Mouse (Mus musculus) activated CD4-positive, CD25-positive, alpha-beta regulatory T cell, adult 4 months (primary cell): ENCODE measurements around the gene Tat. TPM values are rescaled to one million over a fixed set of nuclear protein-coding genes. Genes with fewer than 3 reads are reported as not detected.
A peak's percentile ranks its signal among the peaks of the same experiment; 100 is the strongest.

Source experiments
- ATAC-seq: one replicate; pipeline ENCODE4 v1.8.0; 2017
- polyA plus RNA-seq, 2 experiments: library from polyadenylated mRNA; unstranded; fragments of 100-300 nt; shearing (Covaris generic); gene quantifications; one replicate each; pipeline ENCODE4 v1.2.1; 2017

The Tat gene
- not detected for polyA plus RNA-seq

DNA sequence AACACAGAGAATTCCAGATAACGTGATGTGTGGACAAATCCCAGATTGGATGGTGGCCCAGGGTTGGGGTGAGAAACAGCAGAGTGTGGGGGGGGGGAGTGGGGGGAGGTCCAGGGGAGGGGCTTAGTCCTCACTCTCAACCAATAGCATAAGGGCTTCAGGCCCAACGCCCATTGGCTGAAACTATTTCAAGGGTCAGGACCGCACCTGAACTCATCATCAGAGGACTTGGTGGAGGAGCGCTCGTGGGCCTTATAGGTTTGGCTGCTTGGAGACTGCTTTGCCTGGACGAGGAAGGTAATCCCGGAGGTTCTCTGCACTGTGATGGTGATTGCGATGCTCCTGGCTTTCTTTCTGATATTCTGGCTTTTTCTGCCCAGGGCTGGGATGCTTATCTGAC, at the start of gene Tat:
Gene Tat, plus strand, starts transcription at position 214 of the 400 bp plus-strand sequence.
- no peak for ATAC-seq

DNA sequence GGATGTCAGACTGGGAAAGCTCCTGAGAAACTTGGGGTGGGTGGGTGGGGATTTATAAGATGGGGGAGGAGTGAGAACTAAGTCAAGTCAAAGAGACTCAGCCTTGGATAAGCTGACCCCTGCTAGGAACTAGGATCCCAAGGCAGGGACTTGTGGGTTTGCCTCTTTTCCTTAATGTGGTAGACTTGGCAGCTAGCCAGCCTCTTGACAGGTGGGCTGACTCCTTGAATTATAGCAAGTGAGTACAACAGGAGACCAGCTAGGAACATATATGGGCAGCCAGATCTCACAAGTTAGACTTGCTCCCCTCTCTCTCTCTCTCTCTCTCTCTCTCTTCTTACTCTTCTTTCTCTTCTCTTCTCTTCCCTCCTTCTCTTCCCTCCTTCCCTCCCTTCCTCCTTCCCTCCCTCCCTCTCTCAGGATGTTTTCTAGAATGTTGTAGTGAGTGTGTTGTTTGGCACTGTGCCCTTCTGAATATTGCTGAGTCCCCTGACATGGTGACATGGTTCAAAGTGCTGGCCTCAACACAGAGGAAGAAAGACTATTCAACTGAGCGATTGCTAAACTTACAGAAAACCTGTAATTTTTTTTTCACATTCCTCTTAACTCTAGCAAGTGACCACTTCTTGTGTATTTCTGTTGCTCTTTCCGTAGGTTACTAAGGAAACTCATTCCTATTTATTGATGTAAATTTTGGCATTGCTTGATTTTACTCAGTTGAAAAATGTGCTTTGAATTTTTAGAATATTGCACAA, 48.5 kb upstream of the Tat start:
- no peak for ATAC-seq

DNA sequence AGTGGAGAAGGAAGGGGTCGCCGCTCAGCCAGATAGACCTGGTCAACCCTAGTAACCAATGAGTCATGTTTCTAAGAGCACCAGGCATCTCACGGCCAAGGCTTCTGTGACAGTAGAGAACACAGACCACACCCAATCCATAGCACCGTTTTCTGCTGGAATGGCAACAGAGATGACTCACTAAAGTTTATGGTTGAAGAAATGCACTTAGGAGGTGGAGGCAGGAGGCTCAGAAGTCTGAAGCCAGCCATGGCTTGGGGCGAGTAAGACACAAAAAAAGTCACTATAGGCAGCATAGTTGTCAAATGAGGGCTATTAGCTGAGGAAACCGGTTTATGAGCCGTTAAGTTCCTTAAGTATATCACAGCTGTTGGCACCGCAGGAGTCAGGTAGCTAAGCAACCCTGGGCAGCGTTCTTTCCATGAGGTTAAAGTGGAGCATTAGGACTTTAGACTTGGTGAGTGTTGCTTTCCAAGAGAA, 45.0 kb upstream of the Tat start:
- no peak for ATAC-seq

DNA sequence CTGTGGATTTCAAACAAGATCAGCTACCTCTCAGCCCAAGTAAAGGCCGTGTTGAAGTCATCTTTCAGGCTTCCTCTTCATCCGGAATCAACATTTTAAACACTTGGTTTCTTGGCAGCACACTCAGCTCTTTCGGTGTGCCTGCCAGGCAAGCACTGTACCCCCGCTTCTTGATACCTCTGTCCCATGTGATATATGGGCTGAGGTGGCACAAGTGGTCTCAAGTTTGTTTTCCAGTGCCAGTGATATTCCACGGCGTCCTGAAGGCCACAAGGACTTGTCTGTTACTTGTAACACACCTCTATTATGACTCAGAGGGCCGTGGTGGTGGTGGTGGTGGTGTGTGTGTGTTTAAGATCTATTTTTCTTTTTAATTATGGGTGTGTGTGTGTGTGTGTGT, 44.5 kb upstream of the Tat start:
- no peak for ATAC-seq

DNA sequence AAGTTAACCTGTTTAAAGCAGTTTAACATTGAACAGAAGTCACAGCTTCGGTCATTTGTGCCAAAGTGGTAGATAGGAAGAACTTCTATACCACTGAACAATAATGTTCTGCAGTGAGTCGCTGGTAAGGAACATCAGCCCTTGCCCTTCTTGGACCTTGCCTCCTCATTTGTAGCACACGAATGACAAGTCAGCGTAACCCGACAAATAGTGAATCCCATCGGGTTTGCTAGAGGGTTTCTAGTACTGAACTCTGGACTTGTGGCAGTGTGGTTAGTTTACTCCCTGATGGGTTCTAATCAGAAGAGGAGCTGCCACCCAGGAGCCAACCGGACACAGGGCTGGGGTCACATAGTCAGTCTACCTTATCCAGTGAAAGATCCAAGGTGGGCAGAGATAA, 44.0 kb upstream of the Tat start:
- ATAC-seq, result no peak

DNA sequence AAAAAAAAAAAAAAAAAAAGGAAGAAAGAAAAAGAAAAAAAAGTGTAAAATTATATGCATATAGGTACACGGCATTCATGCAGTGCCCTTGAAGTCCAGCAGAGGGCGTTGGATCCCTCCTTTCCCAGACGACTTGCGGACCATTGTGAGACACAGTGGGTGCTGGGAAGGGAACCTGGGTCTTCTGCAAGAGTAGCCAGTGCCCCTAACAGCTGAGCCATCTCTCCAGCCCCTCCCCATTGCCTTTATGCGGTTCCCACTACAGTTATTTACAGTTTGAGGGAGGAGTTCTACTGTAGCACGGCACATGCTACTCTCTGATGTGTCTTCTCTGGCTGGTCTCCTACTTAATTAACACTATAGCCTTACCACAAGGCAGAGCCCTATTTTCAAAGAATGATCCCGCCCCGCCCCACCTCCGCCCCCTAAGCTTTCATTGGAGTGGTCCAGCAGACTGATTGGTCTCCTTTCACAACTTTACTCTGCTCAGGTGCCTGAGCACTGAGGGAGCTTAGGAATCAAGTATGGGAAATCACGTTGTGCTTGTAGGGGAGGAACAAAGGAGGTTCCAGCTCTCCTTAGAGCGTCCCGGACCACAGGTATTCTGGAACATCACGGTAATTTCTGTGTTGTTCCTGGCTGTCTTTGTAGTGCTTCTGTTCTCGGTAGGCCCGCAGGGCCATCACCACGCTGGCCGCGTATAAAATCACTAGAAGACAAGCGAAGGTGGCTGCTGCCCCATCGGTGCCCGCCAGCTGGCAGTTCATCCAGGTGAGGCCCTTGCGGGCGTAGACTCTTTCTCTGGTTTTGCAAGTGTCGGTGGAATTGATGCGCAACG, 42.6 kb upstream of the Tat start:
- no peak for ATAC-seq

DNA sequence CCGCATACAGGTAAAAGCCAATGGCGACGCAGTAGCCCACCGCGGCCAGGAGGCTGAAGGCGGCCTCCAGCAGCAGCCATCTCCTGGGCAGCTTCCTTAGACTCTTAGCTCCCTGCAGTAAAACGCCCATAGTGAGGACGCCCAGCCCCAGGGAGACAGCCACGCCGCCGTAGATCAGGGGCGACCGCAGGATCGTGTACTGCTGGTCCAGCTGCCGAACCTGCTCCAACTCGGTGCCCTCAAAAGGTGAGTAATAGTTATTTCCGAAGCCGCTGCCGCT, 42.0 kb upstream of the Tat start:
- no peak for ATAC-seq

DNA sequence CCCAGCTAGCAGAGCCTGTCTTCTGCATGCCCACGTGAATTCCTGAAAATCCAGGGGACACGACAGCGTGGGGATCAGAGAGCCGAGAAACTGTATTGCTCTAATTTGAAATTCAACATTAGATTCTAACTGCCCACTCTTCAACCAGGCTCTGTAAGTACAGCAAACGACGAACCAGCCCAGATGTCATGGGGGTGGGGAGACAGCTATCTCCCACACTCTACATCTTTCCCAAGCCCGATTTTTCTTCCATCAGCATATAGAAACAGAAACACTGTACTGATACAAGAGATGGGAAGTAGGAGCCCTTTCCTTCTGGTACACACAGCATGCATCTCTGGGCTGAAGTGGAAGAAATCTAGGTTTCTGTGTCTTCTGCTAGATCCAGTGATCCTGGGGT, 38.1 kb upstream of the Tat start:
- ATAC-seq, result no peak

DNA sequence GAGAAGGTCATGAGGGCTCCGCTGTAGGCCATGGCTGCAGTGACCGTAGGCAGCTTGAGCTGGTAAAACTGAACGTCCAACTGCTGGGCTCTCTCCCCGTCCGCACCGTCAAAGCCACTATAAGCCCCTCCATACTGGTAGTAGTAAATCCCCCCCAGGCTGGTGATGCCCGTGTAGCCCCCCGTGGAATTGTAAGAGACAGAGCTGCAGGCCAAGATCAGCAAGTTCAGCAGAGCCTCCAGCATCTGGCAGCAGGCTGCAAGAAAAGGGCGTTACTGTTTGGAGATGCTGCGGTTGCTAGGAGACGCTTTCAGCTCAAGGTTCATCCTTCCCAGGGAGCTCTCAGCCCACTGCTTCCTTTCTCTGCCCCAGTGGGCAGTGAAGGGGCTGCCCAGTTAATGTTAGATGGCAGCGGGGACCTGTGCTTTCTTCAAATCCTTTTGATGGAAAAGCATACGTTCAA, 35.7 kb upstream of the Tat start:
- no peak for ATAC-seq

DNA sequence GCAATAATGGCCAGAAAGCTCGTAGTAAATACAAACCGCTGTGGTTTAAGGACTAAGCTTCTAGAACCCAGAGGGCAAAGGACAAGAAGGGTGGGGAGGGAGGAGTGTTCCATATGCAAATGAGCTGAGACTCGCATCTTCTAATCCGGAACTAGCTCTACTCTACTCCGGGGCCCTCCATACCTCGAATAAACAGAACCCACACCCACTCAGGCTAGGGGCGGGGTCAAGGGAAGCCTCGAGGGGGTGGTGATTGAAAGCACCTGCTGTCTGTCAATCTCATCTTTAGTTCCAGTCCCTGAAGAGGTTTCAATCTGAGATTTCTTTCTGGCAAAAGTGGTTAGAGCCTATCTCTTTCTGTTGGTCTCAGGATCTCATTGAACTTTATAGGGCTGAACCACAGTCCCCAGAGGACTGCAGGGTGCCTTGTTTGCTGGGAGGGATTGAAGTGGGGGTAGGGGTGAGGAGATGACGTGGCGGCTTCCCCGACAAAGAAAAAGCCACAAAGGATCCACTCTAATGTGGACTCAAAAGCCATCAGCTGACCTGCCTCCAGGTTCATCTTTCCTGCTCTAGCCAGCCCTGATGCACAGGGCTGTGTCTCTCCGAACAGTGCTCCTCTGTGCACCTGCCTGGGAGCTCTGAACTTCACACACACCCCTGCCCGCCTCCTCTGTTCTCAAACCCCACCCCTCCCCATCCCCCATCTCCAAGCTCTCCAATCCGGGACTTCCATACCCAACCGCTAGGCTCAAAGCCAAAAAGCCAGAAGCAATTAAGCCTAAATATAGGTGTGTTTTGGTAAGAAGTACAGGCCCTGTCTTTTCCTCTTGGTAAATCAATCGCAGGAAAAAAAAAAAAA, 32.8 kb upstream of the Tat start:
- ATAC-seq, result peak; percentile 85

DNA sequence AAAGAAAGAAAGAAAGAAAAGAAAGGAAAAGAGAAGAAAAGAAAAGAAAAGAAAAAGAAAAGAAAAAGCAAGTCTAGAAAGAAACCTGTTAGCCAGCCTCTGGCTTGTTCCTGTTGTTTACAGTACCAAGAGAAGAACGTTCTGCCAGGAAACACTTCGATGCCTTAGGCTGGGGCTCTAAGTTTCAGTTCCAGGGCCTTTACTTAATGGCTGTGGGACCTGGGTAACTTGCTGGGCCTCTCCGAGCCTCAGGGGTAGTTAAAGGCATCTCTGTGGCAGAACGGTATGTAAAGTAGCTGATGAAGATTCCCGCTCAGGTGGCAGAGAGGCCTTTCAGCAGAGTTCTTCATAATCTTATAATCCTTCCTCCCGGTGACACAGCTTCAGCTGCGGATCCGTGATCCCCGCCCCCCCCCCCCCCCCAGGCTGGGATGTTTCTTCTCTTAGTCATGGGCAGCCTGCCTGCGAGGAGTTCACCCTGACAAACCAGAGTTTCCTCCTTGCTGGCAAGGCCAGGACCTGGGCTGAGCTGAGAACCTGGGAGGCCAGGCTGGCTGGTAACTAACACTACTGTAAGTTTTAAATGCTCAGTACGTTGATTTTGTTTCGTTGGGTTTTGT, 32.1 kb upstream of the Tat start:
- ATAC-seq, result no peak

DNA sequence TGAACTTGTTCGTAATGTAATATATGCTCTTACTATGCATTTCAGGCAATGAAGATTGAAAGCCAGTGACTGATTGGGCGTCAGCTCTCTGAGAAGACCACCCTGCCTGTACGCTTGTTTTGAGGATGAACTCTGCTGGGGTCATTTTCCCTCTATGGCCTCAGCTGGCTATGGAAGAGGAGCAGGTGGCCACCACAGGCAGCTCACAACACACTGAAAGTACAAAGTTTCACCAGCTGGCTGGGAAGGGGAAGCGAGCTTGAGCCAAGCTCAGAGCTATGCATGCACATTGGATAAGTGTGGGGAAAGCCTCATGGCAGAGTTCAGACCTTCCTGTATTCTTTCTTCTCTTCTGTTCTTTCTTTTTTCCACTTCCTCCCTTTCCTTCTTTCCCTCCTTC, 31.1 kb upstream of the Tat start:
- ATAC-seq, result no peak

DNA sequence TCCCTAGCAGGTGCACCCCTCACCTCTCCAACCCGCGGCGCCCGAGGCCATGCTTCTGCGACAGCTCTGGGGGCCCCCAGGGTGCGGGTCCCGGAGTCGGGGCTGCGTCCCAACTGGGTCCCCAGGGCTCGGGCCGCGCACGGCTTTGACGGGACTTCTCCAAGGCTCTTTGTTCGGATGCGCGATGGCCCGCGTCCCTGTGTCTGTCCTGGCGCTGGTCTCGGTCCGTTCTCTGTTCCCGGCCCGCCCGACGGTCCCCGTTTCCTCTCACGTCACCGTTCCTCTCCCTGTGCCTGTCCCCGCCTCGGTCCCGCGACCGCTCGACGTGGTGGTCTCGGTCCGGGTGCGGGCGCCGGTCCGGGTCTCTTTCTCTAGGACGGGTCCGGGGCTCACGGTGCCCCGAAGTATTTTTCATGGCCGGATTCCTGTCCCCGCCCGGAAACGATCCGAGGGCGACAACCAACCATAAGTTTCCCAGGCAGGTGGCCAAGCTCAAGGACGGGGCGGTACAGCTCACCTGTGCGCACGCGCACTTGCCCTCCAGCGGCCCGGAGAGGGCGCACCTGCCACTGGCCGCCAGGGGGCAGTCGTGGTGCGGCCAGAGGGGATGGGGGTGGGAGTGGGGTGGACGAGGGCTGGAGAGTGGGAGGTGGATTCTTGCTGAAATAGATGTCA, 28.4 kb upstream of the Tat start, which contains the start of gene Marveld3:
Gene Marveld3, minus strand, starts transcription at position 511 of the 675 bp plus-strand sequence.
- no peak for ATAC-seq

DNA sequence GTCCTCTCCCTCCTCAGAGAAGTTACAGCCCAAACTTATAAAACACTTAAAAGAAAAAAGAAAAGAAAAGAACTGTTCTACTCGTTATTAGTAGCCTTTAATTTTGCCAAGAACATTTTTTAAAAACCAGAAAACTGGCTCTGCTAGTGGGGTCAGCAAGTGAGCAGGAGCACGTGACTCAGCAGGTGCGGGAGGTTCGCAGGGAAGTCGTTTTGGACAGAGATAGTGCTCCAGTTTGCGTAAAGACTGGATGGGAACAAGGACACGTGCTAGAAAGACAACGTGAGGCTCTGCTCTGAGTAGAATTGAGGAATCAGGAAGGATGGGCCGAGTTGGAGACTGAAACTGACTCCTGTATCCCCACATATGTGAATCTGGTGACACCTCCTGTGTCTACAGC, 27.3 kb upstream of the Tat start:
- ATAC-seq, result no peak

DNA sequence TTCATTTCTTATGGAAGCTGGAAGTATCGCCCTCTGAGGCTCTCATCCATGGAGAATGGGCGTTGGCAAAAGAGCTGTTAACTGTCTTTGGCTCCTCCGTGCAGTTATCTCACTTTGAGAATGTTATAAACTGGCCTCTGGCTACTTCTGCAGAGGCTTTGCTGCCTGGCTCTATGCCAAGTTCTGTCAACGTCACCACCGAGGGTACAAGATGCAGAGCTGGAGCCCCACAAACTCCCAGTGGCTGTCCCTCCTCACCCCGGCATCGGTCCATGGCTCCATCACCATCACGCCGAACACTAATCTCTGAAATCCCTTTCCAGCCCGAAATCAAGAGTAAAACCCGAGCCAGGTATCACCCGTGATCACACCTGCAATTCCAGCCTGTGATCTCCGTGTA, 26.8 kb upstream of the Tat start:
- no peak for ATAC-seq

DNA sequence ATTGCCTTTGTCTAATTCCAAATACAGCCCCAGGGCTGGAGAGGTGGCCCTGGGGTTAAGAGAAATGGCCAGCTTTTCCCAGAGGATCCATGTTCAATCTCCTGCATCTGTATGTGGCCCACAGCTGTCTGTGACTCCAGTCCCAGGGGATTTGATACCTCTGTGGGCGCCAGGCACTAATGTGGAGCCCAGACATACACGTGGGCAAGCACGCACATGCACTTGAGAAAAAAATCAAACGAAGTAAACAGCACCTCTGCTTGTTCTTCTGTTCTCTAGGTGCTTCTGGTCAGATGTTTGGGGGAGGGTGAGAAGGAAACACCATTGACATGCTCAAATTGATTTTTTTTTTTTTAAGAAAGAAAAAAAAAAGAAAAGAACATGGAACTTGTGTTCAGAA, 26.1 kb upstream of the Tat start:
- ATAC-seq, result no peak

DNA sequence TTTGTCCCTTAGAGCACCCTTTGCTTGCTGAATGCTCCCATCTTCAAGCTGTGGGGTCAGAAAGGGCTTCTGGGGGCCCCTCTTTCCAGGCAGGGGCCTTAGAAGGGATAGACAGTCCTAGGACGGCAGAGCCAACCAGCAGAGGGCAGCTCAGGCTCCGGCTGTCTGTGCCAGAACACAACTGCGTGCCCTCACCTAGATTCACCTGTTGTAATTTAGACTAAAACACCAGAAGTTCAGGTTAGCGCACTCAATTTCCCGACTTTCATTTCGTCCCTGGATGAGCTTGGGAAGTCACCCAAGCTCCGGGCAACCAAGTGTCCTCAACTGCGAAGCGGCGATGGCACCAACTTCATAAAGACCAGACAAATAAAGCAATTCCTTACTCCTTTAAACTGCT, 21.4 kb upstream of the Tat start:
- ATAC-seq, result no peak

DNA sequence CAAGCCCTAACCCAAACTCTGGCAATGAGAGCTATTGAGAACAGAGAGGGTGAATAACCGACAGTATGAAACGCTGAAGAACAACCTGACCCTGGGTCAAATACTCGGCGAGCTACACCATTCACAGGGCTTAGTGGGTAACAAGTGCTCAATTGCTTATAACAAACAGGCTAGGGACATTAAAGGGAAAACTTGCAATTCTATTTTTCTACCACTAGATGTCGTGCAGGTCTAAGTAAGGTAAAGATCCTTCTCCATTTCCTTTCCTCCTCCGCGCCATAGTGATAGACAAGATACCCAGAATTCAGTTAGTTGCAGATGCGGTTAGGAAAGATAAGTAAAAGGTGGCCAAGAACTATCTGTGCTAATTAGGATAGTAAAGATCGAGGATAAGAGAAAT, 19.9 kb upstream of the Tat start:
- peak; percentile 28 for ATAC-seq

DNA sequence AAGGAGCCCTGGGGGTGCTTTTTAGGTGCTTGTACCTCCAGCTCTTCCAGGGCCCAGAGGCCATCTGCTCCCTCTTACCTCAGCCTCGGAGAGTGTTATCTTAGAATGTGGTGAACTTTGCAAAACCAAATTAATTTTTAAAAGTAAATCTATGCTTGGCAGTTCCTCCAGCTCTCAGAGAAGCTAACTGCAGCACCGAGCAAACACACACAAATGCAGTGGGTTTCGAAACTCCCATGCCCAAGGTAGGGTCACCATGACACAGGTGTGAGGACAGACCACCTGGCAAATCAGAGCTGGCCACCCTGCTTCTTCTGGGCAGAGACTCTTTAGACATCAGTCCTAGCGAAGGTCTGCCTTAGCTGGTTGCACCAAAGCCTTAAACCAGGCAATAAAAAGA, 17.3 kb upstream of the Tat start:
- ATAC-seq, result no peak

DNA sequence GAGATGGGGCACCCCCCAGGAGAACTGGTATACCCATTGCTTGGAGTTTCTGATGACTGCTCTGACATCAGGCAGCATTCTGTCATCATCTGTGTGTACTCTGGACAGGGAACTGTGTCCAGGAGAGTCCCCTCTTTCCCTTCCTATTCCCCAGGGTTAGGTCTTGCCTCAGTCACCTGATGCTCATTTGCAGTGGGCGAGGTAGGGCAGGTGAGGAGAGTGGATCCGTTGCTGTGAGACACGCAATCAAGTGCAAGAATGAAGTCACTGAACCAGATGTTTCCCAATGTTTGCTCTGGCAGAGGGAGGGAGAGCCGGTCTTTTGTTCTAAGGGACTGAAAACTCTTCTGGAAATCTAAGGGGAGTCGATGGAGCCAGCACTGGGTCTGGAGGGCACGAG, 10.9 kb upstream of the Tat start:
- no peak for ATAC-seq

DNA sequence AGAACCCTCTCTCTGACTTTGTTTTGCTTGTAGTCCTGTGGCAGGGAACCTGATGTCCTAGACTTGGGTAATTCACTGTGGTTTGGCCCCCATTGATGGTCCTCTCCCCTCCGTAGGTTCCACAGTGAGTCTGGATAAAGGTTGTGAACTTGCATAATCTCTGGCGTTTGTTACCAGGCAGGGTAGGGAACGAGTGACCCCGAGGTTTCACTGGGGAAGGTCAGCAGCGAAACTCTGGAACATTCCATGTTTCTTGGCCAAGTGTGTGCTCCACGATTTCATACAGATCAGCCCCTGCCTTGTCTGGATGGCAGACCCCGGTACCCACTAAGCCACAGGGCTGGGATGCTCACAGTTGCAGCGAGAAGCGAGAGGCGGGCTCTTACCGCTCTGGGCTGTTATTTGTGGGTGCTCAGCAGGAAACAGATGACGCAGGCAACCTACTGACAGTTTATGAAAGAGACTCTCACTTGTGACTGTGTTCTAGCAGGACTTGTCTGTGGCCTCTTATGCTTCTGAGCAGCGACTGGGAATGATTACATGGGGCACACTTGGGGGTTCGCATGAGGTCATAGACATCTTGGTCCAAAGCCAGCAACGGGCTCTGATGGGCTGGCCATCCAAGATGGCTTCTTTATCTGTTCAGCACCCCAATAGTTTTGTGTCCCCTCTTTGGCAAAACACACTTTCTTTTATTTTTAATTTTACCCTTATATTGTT, 7.7 kb upstream of the Tat start:
- ATAC-seq, result no peak
